Mouse (Mus musculus) lung, postnatal 0 days (tissue): ENCODE measurements around the gene Znrf3.
A peak's percentile ranks its signal among the peaks of the same experiment; 100 is the strongest.

Source experiments
- CTCF ChIP-seq: IDR thresholded peaks from 2 replicates; pipeline ENCODE4 v1.5.1; 2016; ENCODE audit warnings: antibody characterized with exemption, mild to moderate bottlenecking
- EP300 ChIP-seq: IDR thresholded peaks from 2 replicates; pipeline ENCODE4 v1.6.1; 2016; ENCODE audit warnings: antibody characterized with exemption, mild to moderate bottlenecking, control low read depth

- no peak for TF ChIP-seq CTCF
- peak; percentile 23; the same call in 1 of the 2 replicates for TF ChIP-seq EP300
Measured at GRCm38 (mm10) chr11:5243812-5244748, 200.6 kb downstream of the Znrf3 start.
